Mouse (Mus musculus): ENCODE data around the gene St6galnac3. TPM values are rescaled to one million over a fixed set of nuclear protein-coding genes. Genes with fewer than 3 reads are reported as not detected.

Gene St6galnac3
- total and polyA plus RNA-seq, 2 experiments from 2014 or later = 7.3 to 9.9 TPM

- Histone ChIP-seq H3K9me3 (ENCODE audit: low read length) (no peaks in the 10 kb centered on the region), H3K4me1 (ENCODE audit: insufficient read depth, low read length) (no peaks in the 10 kb centered on the region), H3K36me3 (ENCODE audit: insufficient read depth, low read length) (no peaks in the 10 kb centered on the region), H3K27ac (no peak overlapping the region), H3K27me3 (ENCODE audit: insufficient read depth, low read length) (no peaks in the 10 kb centered on the region), H3K4me3 (ENCODE audit: low read length) (no peak overlapping the region), H3K9ac (replicated peaks; ENCODE audit: low read length) (no peak overlapping the region), H3K4me2 (ENCODE audit: low read depth, low read length) (no peak overlapping the region)
- DNase-seq (ENCODE audit: low spot score) (no peak), ATAC-seq (0 out of 2 replicates have a peak, but pooled peaks have one; percentile 2)
- TF ChIP-seq CTCF (IDR thresholded peaks at IDR 0.05; ENCODE audit: low read depth) = no peak
- 90% methylated on average over 3 of the region's 3 CpGs for WGBS
Measured at GRCm38 (mm10) chr3:153364366-153364765, 360.6 kb downstream of the St6galnac3 start.

GRCm38 (mm10) chr3:153359966-153360365 lies 365.0 kb downstream of the St6galnac3 start:
- H3K4me1 ChIP-seq (ENCODE audit: insufficient read depth, low read length) = no peaks in the 10 kb centered on the region
- H3K4me2 ChIP-seq (ENCODE audit: low read depth, low read length) = no peak overlapping the region
- no peak overlapping the region for H3K4me3 ChIP-seq (ENCODE audit: low read length)
- no peaks in the 10 kb centered on the region for H3K9me3 ChIP-seq (ENCODE audit: low read length)
- no peak for DNase-seq (ENCODE audit: low spot score)
- no peak overlapping the region for H3K9ac ChIP-seq (replicated peaks; ENCODE audit: low read length)
- no peaks in the 10 kb centered on the region for H3K36me3 ChIP-seq (ENCODE audit: insufficient read depth, low read length)
- no peak for ATAC-seq
- TF ChIP-seq CTCF (IDR thresholded peaks at IDR 0.05; ENCODE audit: low read depth) = no peak
- H3K27me3 ChIP-seq (ENCODE audit: insufficient read depth, low read length) = no peaks in the 10 kb centered on the region
- H3K27ac ChIP-seq = no peak overlapping the region
- WGBS = 99% methylated on average over 3 of the region's 3 CpGs

- Histone ChIP-seq H3K27ac (no peak overlapping the region), H3K9me3 (ENCODE audit: low read length) (no peaks in the 10 kb centered on the region), H3K9ac (replicated peaks; ENCODE audit: low read length) (no peak overlapping the region), H3K4me1 (ENCODE audit: insufficient read depth, low read length) (no peaks in the 10 kb centered on the region), H3K4me2 (ENCODE audit: low read depth, low read length) (no peak overlapping the region), H3K4me3 (ENCODE audit: low read length) (no peak overlapping the region), H3K36me3 (ENCODE audit: insufficient read depth, low read length) (no peaks in the 10 kb centered on the region), H3K27me3 (ENCODE audit: insufficient read depth, low read length) (no peaks in the 10 kb centered on the region)
- no peak for ATAC-seq
- WGBS = 59% methylated on average over 1 of the region's 1 CpGs
- DNase-seq (ENCODE audit: low spot score) = no peak
- no peak for TF ChIP-seq CTCF (IDR thresholded peaks at IDR 0.05; ENCODE audit: low read depth)
Measured at GRCm38 (mm10) chr3:153356071-153356470, 368.9 kb downstream of the St6galnac3 start.

- H3K9ac ChIP-seq (replicated peaks; ENCODE audit: low read length) = no peak overlapping the region
- no peaks in the 10 kb centered on the region for H3K27me3 ChIP-seq (ENCODE audit: insufficient read depth, low read length)
- no peaks in the 10 kb centered on the region for H3K36me3 ChIP-seq (ENCODE audit: insufficient read depth, low read length)
- no peak for TF ChIP-seq CTCF (IDR thresholded peaks at IDR 0.05; ENCODE audit: low read depth)
- no peak overlapping the region for H3K27ac ChIP-seq
- H3K9me3 ChIP-seq (ENCODE audit: low read length) = no peaks in the 10 kb centered on the region
- H3K4me3 ChIP-seq (ENCODE audit: low read length) = no peak overlapping the region
- ATAC-seq (no peak), DNase-seq (ENCODE audit: low spot score) (no peak)
- H3K4me1 ChIP-seq (ENCODE audit: insufficient read depth, low read length) = no peaks in the 10 kb centered on the region
- no peak overlapping the region for H3K4me2 ChIP-seq (ENCODE audit: low read depth, low read length)
- WGBS = 72% methylated on average over 3 of the region's 3 CpGs
Measured at GRCm38 (mm10) chr3:153354988-153355297, 370.0 kb downstream of the St6galnac3 start.

GRCm38 (mm10) chr3:153354186-153354987 lies 370.6 kb downstream of the St6galnac3 start:
- Histone ChIP-seq H3K27ac (no peak overlapping the region), H3K4me2 (ENCODE audit: low read depth, low read length) (no peak overlapping the region), H3K4me3 (ENCODE audit: low read length) (no peak overlapping the region), H3K27me3 (ENCODE audit: insufficient read depth, low read length) (no peaks in the 10 kb centered on the region), H3K9me3 (ENCODE audit: low read length) (no peaks in the 10 kb centered on the region), H3K9ac (replicated peaks; ENCODE audit: low read length) (no peak overlapping the region), H3K36me3 (ENCODE audit: insufficient read depth, low read length) (no peaks in the 10 kb centered on the region), H3K4me1 (ENCODE audit: insufficient read depth, low read length) (no peaks in the 10 kb centered on the region)
- WGBS = 82% methylated on average over 6 of the region's 6 CpGs
- ATAC-seq (no peak), DNase-seq (ENCODE audit: low spot score) (no peak)
- no peak for TF ChIP-seq CTCF (IDR thresholded peaks at IDR 0.05; ENCODE audit: low read depth)

GRCm38 (mm10) chr3:153353313-153354103 lies 371.5 kb downstream of the St6galnac3 start:
- Histone ChIP-seq H3K9ac (replicated peaks; ENCODE audit: low read length) (no peak overlapping the region), H3K27ac (no peak overlapping the region), H3K9me3 (ENCODE audit: low read length) (no peaks in the 10 kb centered on the region), H3K27me3 (ENCODE audit: insufficient read depth, low read length) (no peaks in the 10 kb centered on the region), H3K4me2 (ENCODE audit: low read depth, low read length) (no peak overlapping the region), H3K4me3 (ENCODE audit: low read length) (no peak overlapping the region), H3K36me3 (ENCODE audit: insufficient read depth, low read length) (no peaks in the 10 kb centered on the region), H3K4me1 (ENCODE audit: insufficient read depth, low read length) (no peaks in the 10 kb centered on the region)
- DNase-seq (ENCODE audit: low spot score) (no peak), ATAC-seq (no peak)
- no peak for TF ChIP-seq CTCF (IDR thresholded peaks at IDR 0.05; ENCODE audit: low read depth)
- 91% methylated on average over 16 of the region's 16 CpGs for WGBS

GRCm38 (mm10) chr3:153349981-153350380 lies 375.0 kb downstream of the St6galnac3 start:
- WGBS = 35% methylated on average over 10 of the region's 10 CpGs
- H3K9ac ChIP-seq (replicated peaks; ENCODE audit: low read length) = no peak overlapping the region
- H3K27ac ChIP-seq = no peak overlapping the region
- DNase-seq (ENCODE audit: low spot score) = no peak
- no peak overlapping the region for H3K4me2 ChIP-seq (ENCODE audit: low read depth, low read length)
- TF ChIP-seq CTCF (IDR thresholded peaks at IDR 0.05; ENCODE audit: low read depth) = no peak
- ATAC-seq = no peak
- H3K9me3 ChIP-seq (ENCODE audit: low read length) = no peaks in the 10 kb centered on the region
- H3K4me3 ChIP-seq (ENCODE audit: low read length) = no peak overlapping the region
- no peaks in the 10 kb centered on the region for H3K4me1 ChIP-seq (ENCODE audit: insufficient read depth, low read length)
- no peaks in the 10 kb centered on the region for H3K36me3 ChIP-seq (ENCODE audit: insufficient read depth, low read length)
- H3K27me3 ChIP-seq (ENCODE audit: insufficient read depth, low read length) = no peaks in the 10 kb centered on the region
